ENCODE assay signal across 14 mouse cellular contexts in the genomic region with DNA sequence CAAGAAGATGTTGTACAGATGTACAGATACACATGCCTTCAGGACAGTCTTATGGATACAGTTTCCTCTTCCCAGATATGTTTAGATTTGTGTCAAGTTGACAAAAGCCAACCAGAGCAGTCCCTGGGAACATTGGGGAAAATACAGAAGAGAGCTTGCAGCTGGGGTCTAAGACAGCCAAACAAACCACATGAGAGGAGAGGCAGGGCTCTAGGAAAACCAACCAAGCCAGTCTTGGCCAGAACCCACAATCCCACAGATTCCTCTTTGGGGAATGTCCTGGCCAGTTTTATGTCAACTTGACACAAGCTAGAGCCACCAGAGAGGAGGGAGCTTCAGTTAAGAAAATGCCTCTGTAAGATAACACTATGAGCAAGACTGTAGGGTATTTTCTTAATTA. TPM values are rescaled to one million over a fixed set of nuclear protein-coding genes. Genes with fewer than 3 reads are reported as not detected.
DNase-seq lines count a peak whose midpoint lies in the region; ATAC-seq lines count a peak whose summit lies in the region.
"Had no signal": no experiment of that assay in that cellular context is flagged by ENCODE, and none has a peak within 500 bp of the region (broad histone marks: within the 10 kb centered on the region; RNA-seq: fewer than 3 reads in every experiment).

No protein-coding gene starts in this region.

- 0 out of 2 replicates have a peak, but pooled peaks cover 4% of the 10 kb centered on the region for H3K4me1 ChIP-seq in embryonic facial prominence, embryonic 12.5 days
- peaks cover 12% of the 10 kb centered on the region; the same call in 1 of the 2 replicates for H3K4me1 ChIP-seq in embryonic facial prominence, embryonic 10.5 days
- H3K4me1 ChIP-seq in kidney, embryonic 16.5 days (ENCODE audit: insufficient read depth, low read length): peaks cover 21% of the 10 kb centered on the region
- no peaks in the 10 kb centered on the region for H3K4me1 ChIP-seq in midbrain, embryonic 11.5 days (ENCODE audit: control insufficient read depth, insufficient read depth, low read length)
- H3K4me1 ChIP-seq in hindbrain, embryonic 10.5 days (replicated peaks): no peaks in the 10 kb centered on the region

- H3K36me3 ChIP-seq in embryonic facial prominence, embryonic 12.5 days: no peaks in the 10 kb centered on the region
- no peaks in the 10 kb centered on the region for H3K36me3 ChIP-seq in embryonic facial prominence, embryonic 10.5 days (replicated peaks)
- no peaks in the 10 kb centered on the region for H3K36me3 ChIP-seq in kidney, embryonic 16.5 days (ENCODE audit: insufficient read depth, low read length)
- no peaks in the 10 kb centered on the region for H3K36me3 ChIP-seq in midbrain, embryonic 11.5 days (ENCODE audit: control insufficient read depth, insufficient read depth, low read length)
- H3K36me3 ChIP-seq in hindbrain, embryonic 10.5 days: 0 out of 2 replicates have a peak, but pooled peaks cover 7% of the 10 kb centered on the region
- H3K36me3 ChIP-seq: limb, embryonic 15.5 days had no signal

- ATAC-seq in embryonic facial prominence, embryonic 12.5 days (ENCODE audit: insufficient number of reproducible peaks, insufficient read depth, low FRiP score, low TSS enrichment): peak; percentile 50; the same call in 1 of the 2 replicates
- peak; percentile 30; the same call in 1 of the 2 replicates for ATAC-seq in kidney, embryonic 16.5 days (ENCODE audit: low FRiP score, low TSS enrichment)
- no peak for ATAC-seq in midbrain, embryonic 11.5 days (ENCODE audit: low FRiP score)
- ATAC-seq: hindbrain, embryonic 16.5 days had no signal

- no peak overlapping the region for H3K4me3 ChIP-seq in embryonic facial prominence, embryonic 12.5 days
- H3K4me3 ChIP-seq in embryonic facial prominence, embryonic 10.5 days: no peak overlapping the region
- H3K4me3 ChIP-seq in kidney, embryonic 16.5 days (ENCODE audit: low read length): no peak overlapping the region
- H3K4me3 ChIP-seq in midbrain, embryonic 11.5 days (ENCODE audit: low read depth, low read length): no peak overlapping the region
- H3K4me3 ChIP-seq in hindbrain, embryonic 10.5 days: no peak overlapping the region
- H3K4me3 ChIP-seq: limb, embryonic 15.5 days had no signal

- no peaks in the 10 kb centered on the region for H3K27me3 ChIP-seq in embryonic facial prominence, embryonic 12.5 days
- no peaks in the 10 kb centered on the region for H3K27me3 ChIP-seq in embryonic facial prominence, embryonic 10.5 days (replicated peaks; ENCODE audit: low read depth, poor library complexity, severe bottlenecking)
- no peaks in the 10 kb centered on the region for H3K27me3 ChIP-seq in kidney, embryonic 16.5 days (ENCODE audit: insufficient read depth, low read length)
- H3K27me3 ChIP-seq in midbrain, embryonic 11.5 days (ENCODE audit: control insufficient read depth, insufficient read depth, low read length): no peaks in the 10 kb centered on the region
- H3K27me3 ChIP-seq in hindbrain, embryonic 10.5 days (ENCODE audit: insufficient read depth, poor library complexity, severe bottlenecking): no peaks in the 10 kb centered on the region
- H3K27me3 ChIP-seq: limb, embryonic 15.5 days had no signal

- no peak overlapping the region for H3K4me2 ChIP-seq in embryonic facial prominence, embryonic 12.5 days (replicated peaks)
- H3K4me2 ChIP-seq in kidney, embryonic 16.5 days (replicated peaks; ENCODE audit: low read depth, low read length): no peak overlapping the region
- H3K4me2 ChIP-seq in midbrain, embryonic 11.5 days: no peak overlapping the region
- H3K4me2 ChIP-seq: limb, embryonic 15.5 days had no signal

- H3K9me3 ChIP-seq in embryonic facial prominence, embryonic 12.5 days: no peaks in the 10 kb centered on the region
- H3K9me3 ChIP-seq in embryonic facial prominence, embryonic 10.5 days: no peaks in the 10 kb centered on the region
- H3K9me3 ChIP-seq in kidney, embryonic 16.5 days (ENCODE audit: low read length): no peaks in the 10 kb centered on the region
- no peaks in the 10 kb centered on the region for H3K9me3 ChIP-seq in midbrain, embryonic 11.5 days (ENCODE audit: control insufficient read depth, low read length)
- no peaks in the 10 kb centered on the region for H3K9me3 ChIP-seq in hindbrain, embryonic 10.5 days
- H3K9me3 ChIP-seq: limb, embryonic 15.5 days had no signal

- H3K27ac ChIP-seq in embryonic facial prominence, embryonic 12.5 days: no peak overlapping the region
- no peak overlapping the region for H3K27ac ChIP-seq in embryonic facial prominence, embryonic 10.5 days (replicated peaks)
- H3K27ac ChIP-seq in kidney, embryonic 16.5 days (ENCODE audit: low read length): peak overlapping the region; percentile 41; the same call in 1 of the 2 replicates
- no peak overlapping the region for H3K27ac ChIP-seq in midbrain, embryonic 11.5 days (ENCODE audit: low read depth, low read length)
- H3K27ac ChIP-seq in hindbrain, embryonic 10.5 days: no peak overlapping the region
- H3K27ac ChIP-seq: limb, embryonic 15.5 days; macrophage had no signal

- no peak for DNase-seq in embryonic facial prominence, embryonic 10.5 days (ENCODE audit: low spot score)
- no peak for DNase-seq in kidney, adult 9 months
- peak; percentile 47 to 49 for DNase-seq in heart, postnatal 10 days
- peak; percentile 27 for DNase-seq in skeletal muscle tissue, adult 2 months (ENCODE audit: low read depth, low spot score)
- no peak for DNase-seq in midbrain, embryonic 11.5 days (ENCODE audit: low spot score, missing footprints)
- no peak for DNase-seq in hindbrain, embryonic 10.5 days (ENCODE audit: low spot score)
- DNase-seq: cerebellum, adult 11-12 months; midbrain, embryonic 14.5 days had no signal

- H3K9ac ChIP-seq in embryonic facial prominence, embryonic 12.5 days: no peak overlapping the region
- H3K9ac ChIP-seq in kidney, embryonic 16.5 days (replicated peaks; ENCODE audit: low read length): no peak overlapping the region
- no peak overlapping the region for H3K9ac ChIP-seq in midbrain, embryonic 11.5 days (ENCODE audit: low read length)
- H3K9ac ChIP-seq: limb, embryonic 15.5 days had no signal

- intact Hi-C loops in heart, postnatal 10 days (cut with DNase I): no loop called here

RNA-seq across cellular contexts. Expression of gene Lgi2, which starts 26.8 kb away (rescaled TPM):
- polyA plus RNA-seq in embryonic facial prominence, embryonic 12.5 days (2016; fragmentation: Nextera tagmentation; extraction: Ambion mirVana): 4.1 and 4.5 TPM in 2 replicates
- 1.7 and 2.0 TPM in 2 replicates for polyA plus RNA-seq in embryonic facial prominence, embryonic 10.5 days (2016; fragmentation: Nextera tagmentation; extraction: Ambion mirVana)
- polyA plus RNA-seq in kidney, embryonic 16.5 days (2015; fragmentation: Nextera tagmentation; extraction: Ambion mirVana): 2.5 and 2.9 TPM in 2 replicates
- 1 to 10 TPM; 1.3 to 1.4 TPM for total RNA-seq in heart, postnatal 10 days (2021)
- polyA plus RNA-seq in midbrain, embryonic 11.5 days (2014; fragmentation: Nextera tagmentation; extraction: Ambion mirVana): 0.92 and 1.3 TPM in 2 replicates
- 1.3 and 1.7 TPM in 2 replicates for polyA plus RNA-seq in hindbrain, embryonic 10.5 days (2016; fragmentation: Nextera tagmentation; extraction: Ambion mirVana)
- total RNA-seq: granulocyte monocyte progenitor cell, adult 5-6 weeks had no signal
- polyA plus RNA-seq: macrophage had no signal

Comparison
In these comparisons a context has a peak if more than half of its experiments do, and no peak if none do; other contexts are left out.
1. DNase-seq: peak in heart, postnatal 10 days (2 of 2) and skeletal muscle tissue, adult 2 months (single experiment); none in embryonic facial prominence, embryonic 10.5 days (single experiment), kidney, adult 9 months (single experiment), midbrain, embryonic 11.5 days (single experiment) and hindbrain, embryonic 10.5 days (single experiment).